Mouse (Mus musculus) lung, embryonic 16.5 days (tissue): ENCODE results near the gene Rspry1. TPM values are rescaled to one million over a fixed set of nuclear protein-coding genes. Genes with fewer than 3 reads are reported as not detected.

Experiments
- ATAC-seq: fragments of 200-750 bp; cut with Nextera tagmentation; 2 replicates; pipeline ENCODE4 v1.8.0; 2017; ENCODE audit warnings: low read depth, mild to moderate bottlenecking, moderate library complexity
- H3K27ac ChIP-seq: fragments of 300-500 bp; sonication (generic); 2 replicates; pipeline ENCODE4 v1.5.1; 2014; ENCODE audit warnings: mild to moderate bottlenecking, control low read depth, low read length
- H3K27me3 ChIP-seq: fragments of 300-500 bp; sonication (generic); 2 replicates; pipeline ENCODE4 v1.6.1; 2014; ENCODE audit warnings: low read depth, low read length, mixed read lengths; ENCODE audit not compliant: control insufficient read depth, insufficient read depth
- H3K36me3 ChIP-seq: fragments of 300-500 bp; sonication (generic); 2 replicates; pipeline ENCODE4 v1.6.1; 2014; ENCODE audit warnings: low read length; ENCODE audit not compliant: control insufficient read depth, insufficient read depth
- H3K4me1 ChIP-seq: fragments of 300-500 bp; sonication (generic); replicated peaks from 2 replicates; pipeline ENCODE4 v1.6.1; 2014; ENCODE audit warnings: low read length, mixed read lengths; ENCODE audit not compliant: control insufficient read depth, insufficient read depth
- H3K4me2 ChIP-seq: fragments of 300-500 bp; sonication (generic); 2 replicates; pipeline ENCODE4 v1.6.1; 2014; ENCODE audit warnings: low read depth, low read length, control low read depth
- H3K4me3 ChIP-seq: fragments of 300-500 bp; sonication (generic); 2 replicates; pipeline ENCODE4 v1.5.1; 2014; ENCODE audit warnings: mild to moderate bottlenecking, low read length, control low read depth
- H3K9ac ChIP-seq: fragments of 300-500 bp; sonication (generic); 2 replicates; pipeline ENCODE4 v1.6.1; 2014; ENCODE audit warnings: low read length, control low read depth
- H3K9me3 ChIP-seq: fragments of 300-500 bp; sonication (generic); 2 replicates; pipeline ENCODE4 v1.6.1; 2016; ENCODE audit warnings: low read length; ENCODE audit not compliant: control insufficient read depth
- WGBS: fragments of 180-500 bp; shearing (Covaris S2); extraction: QIAGEN DNeasy Blood & Tissue Kit; methylation state at CpG from one replicate; pipeline ENCODE4 v1.1.7; 2014; 5-methylcytosine and 5-hydroxymethylcytosine counted together
- polyA plus RNA-seq: library from polyadenylated mRNA; unstranded; fragments of >200 nt; fragmentation: Nextera tagmentation; extraction: Ambion mirVana; gene quantifications from 2 replicates; pipeline ENCODE4 v1.2.1, GENCODE M21; 2015

The Rspry1 gene
- 32.7 and 35.5 TPM in 2 replicates for polyA plus RNA-seq

DNA sequence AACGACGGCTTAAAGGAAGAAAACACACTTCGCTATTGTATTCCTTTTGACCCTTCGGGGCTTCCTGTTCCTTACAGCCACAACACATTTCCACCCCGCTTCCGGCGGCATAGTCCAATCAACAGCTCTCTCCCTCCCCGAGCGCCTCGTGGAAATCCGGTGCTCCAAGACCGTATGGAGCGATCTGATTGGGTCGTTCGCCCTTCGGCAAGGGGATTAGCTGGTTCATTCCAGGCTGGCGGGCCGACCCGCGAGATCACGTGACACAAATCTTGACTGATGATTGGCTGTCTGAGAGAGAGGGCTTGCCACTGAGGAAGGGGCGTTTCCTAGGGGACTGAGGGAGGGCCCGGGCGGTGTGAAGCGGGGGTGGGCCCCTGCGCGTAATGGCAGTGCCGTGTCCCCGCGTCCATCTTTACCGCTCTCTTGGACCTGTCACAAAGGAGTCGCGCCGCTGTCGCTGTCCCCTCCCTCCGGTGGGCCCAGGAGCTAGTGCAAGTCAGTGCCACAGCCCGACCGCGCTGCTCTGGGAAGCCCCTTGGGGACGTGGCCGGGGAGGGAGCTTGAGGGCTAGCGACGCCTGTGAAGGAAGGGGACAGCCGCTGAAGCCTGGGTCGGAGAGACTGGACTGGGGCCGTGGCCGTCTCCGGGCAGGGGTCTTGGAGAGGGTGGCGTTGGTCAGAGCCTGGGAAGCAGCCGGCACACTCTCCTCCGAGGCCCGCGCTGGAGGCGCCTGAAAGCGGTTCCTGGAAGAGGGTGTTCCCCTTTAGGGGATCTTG lies at the start of gene Rspry1, which contains the start of gene Fam192a:
Gene Rspry1, plus strand, starts transcription at position 331 of the 779 bp plus-strand sequence.
Gene Fam192a, minus strand, starts transcription at position 391 of the 779 bp plus-strand sequence.
- H3K4me3 ChIP-seq: peak within 1 kb of the TSS; percentile 100
- peak; percentile 100 for ATAC-seq
- H3K4me1 ChIP-seq: peaks cover 16% of the 10 kb centered on the region
- no peaks in the 10 kb centered on the region for H3K27me3 ChIP-seq
- H3K4me2 ChIP-seq: peak within 1 kb of the TSS; percentile 87
- WGBS: 0% methylated on average over 47 of the region's 55 CpGs
- H3K9me3 ChIP-seq: no peaks in the 10 kb centered on the region
- peak within 1 kb of the TSS; percentile 86 for H3K27ac ChIP-seq
- H3K36me3 ChIP-seq: no peaks in the 10 kb centered on the region
- peak within 1 kb of the TSS; percentile 99 for H3K9ac ChIP-seq

DNA sequence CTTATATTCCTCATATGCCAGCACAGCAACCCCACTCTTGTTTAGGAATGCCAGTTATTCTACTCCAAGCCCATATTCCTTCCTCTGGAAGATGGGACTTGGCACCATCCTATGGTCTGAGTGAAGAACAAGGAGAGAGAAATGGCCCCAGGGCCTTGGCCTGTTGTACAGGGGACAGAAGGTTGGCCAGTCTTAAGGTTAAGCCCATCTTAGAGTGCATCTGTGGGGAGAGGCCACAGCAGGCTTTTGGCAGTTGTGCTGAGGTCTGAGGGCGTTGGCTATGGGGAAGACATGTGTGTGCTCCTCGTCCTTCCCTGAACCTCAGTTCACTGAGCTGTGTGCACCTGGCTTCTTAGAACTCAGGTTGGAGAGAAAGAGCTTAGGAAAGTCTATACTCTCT lies 49.0 kb upstream of the Rspry1 start:
- no peaks in the 10 kb centered on the region for H3K36me3 ChIP-seq
- ATAC-seq: no peak
- no peak overlapping the region for H3K27ac ChIP-seq
- H3K9ac ChIP-seq: no peak overlapping the region
- no peaks in the 10 kb centered on the region for H3K27me3 ChIP-seq
- H3K9me3 ChIP-seq: no peaks in the 10 kb centered on the region
- H3K4me2 ChIP-seq: no peak overlapping the region
- H3K4me3 ChIP-seq: no peak overlapping the region
- WGBS: 83% methylated on average over 2 of the region's 2 CpGs
- no peaks in the 10 kb centered on the region for H3K4me1 ChIP-seq

DNA sequence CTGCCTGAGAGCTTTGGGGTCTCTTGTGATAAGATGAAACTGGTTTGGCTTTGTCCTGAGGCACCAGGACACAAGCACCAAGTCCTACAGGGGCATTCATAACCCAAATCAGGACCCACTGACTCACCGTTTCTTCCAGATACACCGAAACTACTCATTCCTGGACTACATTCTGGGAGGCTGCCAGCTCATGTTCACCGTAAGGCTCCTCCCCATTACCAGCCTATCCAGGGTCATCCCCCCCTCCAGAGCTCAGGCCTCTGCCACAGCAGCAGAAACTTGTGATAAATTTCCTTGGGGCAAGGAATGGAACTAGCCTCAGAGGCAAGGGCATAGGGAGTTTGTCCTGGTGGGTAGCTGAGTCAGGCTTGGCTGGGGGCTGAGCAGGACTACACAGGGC lies 44.5 kb upstream of the Rspry1 start:
- ATAC-seq: no peak
- Histone ChIP-seq H3K36me3 (no peaks in the 10 kb centered on the region), H3K9me3 (no peaks in the 10 kb centered on the region), H3K9ac (no peak overlapping the region), H3K4me1 (no peaks in the 10 kb centered on the region), H3K4me2 (no peak overlapping the region), H3K27ac (no peak overlapping the region), H3K4me3 (no peak overlapping the region), H3K27me3 (no peaks in the 10 kb centered on the region)
- 53% methylated on average over 3 of the region's 3 CpGs for WGBS

DNA sequence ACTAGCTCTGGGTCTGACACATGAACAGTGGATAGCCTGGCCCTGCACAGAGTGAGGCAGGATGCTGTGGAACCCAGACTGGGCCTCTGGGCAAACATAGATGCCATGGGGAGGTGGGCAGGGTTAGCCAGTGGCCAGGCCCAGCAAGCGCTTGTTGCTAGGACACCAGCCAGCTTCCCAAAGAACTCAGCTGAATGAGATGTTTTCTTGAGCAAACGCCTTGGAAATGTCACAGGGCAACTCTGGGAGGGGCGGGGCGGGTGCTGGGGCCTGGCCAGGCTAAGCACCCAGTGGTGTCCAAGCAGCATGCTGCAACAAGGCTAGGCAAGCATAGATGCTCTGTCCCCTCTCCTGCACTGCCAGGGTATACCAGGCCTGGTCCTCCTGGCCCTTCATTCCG lies 40.5 kb upstream of the Rspry1 start:
- H3K27me3 ChIP-seq: no peaks in the 10 kb centered on the region
- WGBS: 48% methylated on average over 5 of the region's 5 CpGs
- H3K4me2 ChIP-seq: no peak overlapping the region
- H3K4me3 ChIP-seq: no peak overlapping the region
- no peak; the same call in 1 of the 2 replicates for ATAC-seq
- H3K9me3 ChIP-seq: no peaks in the 10 kb centered on the region
- no peak overlapping the region for H3K27ac ChIP-seq
- no peak overlapping the region for H3K9ac ChIP-seq
- H3K4me1 ChIP-seq: no peaks in the 10 kb centered on the region
- no peaks in the 10 kb centered on the region for H3K36me3 ChIP-seq

DNA sequence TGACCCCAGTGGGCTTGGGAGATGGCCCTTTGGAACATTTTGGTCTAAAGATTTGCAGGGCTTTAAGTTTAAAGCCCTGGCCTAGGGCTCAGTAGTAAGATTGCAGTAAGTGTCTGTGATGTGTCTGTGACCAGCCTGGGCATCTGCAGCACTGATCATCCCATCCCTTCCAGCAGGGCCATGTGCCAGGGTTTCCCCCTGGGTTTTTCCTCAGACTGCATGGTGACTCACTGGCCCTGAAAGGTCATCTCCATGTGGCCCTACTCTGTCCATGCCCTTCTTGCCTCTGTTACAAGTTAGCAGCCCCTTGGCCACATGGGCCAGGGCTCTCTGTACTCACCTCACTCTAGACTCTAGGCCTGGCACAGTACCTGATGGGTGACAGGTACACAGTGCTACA lies 37.3 kb upstream of the Rspry1 start:
- no peak overlapping the region for H3K27ac ChIP-seq
- no peaks in the 10 kb centered on the region for H3K9me3 ChIP-seq
- H3K4me1 ChIP-seq: no peaks in the 10 kb centered on the region
- no peaks in the 10 kb centered on the region for H3K27me3 ChIP-seq
- H3K4me2 ChIP-seq: no peak overlapping the region
- no peak overlapping the region for H3K4me3 ChIP-seq
- no peak for ATAC-seq
- H3K9ac ChIP-seq: no peak overlapping the region
- H3K36me3 ChIP-seq: no peaks in the 10 kb centered on the region

DNA sequence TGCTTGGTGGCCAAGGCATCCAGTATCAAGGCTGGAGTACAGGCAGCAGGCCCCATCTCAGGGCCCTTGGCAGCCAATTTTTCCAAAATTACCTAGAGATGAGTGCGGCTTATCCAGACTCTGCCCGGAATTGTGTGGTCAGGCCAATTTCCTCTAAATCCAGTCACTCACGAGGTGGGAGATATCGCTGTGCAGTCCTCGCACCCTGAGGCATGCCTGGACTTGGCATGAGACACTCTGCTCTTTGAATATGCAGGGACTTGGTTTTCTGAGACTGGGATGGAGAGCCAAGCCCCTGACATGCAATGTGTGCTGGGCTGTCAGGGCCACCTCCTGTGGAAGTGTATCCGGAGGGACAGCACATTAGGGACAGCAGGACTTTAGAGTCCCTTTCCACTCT lies 35.7 kb upstream of the Rspry1 start:
- Histone ChIP-seq H3K9me3 (no peaks in the 10 kb centered on the region), H3K4me2 (no peak overlapping the region), H3K27ac (no peak overlapping the region), H3K27me3 (no peaks in the 10 kb centered on the region), H3K4me3 (no peak overlapping the region), H3K36me3 (no peaks in the 10 kb centered on the region), H3K4me1 (no peaks in the 10 kb centered on the region), H3K9ac (no peak overlapping the region)
- no peak for ATAC-seq
- 66% methylated on average over 6 of the region's 6 CpGs for WGBS

DNA sequence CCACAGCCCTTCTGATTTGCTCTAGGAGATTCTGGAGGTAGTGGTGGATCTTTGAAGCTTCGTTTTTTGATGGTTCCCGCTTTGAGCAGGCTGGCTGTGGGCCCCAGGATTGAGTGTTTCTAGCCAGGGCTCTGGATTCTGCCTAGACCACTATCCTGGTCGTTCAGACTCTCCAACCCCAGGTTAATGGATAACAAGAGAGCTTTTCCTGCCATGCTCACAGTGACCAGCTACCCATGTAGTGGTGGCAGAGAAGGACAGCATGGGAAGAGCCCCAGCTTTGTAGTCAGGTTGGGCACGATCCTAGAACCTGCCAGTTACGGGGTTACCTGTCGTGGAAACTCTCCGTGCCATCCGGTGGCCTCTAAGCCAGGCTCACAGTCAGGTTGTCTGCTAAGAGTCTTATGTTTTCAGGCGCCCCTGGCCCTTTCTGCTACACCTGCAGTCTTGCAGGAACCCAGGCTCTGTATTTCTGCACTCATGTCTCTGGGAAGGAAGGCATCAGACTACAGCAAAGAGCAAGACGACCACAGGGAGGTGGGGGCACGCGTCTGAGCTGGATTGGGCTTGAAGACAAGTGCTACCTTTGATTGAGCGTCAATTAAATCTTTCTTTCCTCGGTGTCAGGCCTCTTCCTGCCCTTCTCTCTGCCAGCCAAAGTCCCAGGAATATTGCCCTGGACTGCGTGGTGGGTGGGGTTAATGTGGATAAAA lies 35.1 kb upstream of the Rspry1 start:
- H3K9ac ChIP-seq: no peak overlapping the region
- WGBS: 47% methylated on average over 15 of the region's 15 CpGs
- H3K4me2 ChIP-seq: no peak overlapping the region
- no peaks in the 10 kb centered on the region for H3K9me3 ChIP-seq
- H3K27me3 ChIP-seq: no peaks in the 10 kb centered on the region
- H3K36me3 ChIP-seq: no peaks in the 10 kb centered on the region
- no peak overlapping the region for H3K27ac ChIP-seq
- no peak for ATAC-seq
- no peaks in the 10 kb centered on the region for H3K4me1 ChIP-seq
- H3K4me3 ChIP-seq: no peak overlapping the region

DNA sequence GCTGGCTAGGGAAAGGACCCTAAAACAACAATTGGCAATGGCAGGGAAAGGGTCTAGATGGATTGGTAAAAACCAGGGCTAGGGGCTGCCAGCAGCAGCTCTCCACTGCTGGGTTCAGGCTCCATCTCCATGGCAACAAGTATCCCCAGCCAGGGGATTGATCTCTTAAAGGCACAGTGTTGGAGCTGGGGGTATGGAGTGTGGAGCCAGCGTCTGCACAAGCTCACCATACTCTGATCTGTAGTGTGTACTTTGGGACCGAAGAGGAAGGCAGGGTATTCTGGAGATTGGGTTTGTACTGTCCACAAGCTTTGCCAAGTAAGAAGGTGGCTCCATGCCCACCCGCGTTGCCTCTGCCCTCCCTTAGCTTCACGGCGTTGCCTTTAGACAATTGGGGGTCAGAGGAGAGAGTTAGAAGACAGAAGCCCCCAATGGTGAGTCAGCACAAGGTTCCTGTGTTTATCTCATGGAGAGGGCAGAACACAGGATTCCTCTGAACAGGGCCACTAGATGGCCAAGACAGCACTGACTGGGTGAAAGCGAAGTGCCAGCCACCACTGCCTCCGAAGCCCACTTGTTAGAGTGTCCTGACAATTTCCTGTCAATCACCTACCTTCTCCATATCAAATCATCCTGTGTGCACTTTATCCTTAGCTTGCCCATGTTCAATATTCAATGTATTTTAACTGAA lies 34.4 kb upstream of the Rspry1 start:
- Histone ChIP-seq H3K36me3 (no peaks in the 10 kb centered on the region), H3K4me2 (no peak overlapping the region), H3K4me3 (no peak overlapping the region), H3K27ac (no peak overlapping the region), H3K9ac (no peak overlapping the region), H3K4me1 (no peaks in the 10 kb centered on the region), H3K9me3 (no peaks in the 10 kb centered on the region), H3K27me3 (no peaks in the 10 kb centered on the region)
- ATAC-seq: no peak
- 64% methylated on average over 8 of the region's 8 CpGs for WGBS

DNA sequence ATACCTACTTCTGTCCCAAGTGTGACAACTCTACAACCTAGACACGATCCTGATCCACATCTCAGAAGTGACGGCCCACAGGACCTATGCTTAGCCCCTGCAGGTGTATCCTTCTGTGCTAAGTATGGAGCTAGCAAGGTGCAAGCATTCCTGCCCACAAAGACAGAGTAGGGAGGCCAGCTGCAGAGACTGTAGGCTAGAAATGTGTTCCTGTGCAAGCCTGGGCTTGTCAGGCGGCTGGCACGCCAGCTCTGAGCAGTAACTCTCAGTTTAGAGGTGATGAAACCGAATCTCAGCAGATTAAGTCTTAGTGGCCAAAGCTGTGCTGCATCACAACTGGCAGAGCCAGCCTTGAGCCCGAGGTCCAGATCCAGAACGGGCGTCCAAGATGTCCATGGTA lies 33.6 kb upstream of the Rspry1 start:
- Histone ChIP-seq H3K27me3 (no peaks in the 10 kb centered on the region), H3K4me3 (no peak overlapping the region), H3K4me1 (no peaks in the 10 kb centered on the region), H3K27ac (no peak overlapping the region), H3K9me3 (no peaks in the 10 kb centered on the region), H3K9ac (no peak overlapping the region), H3K36me3 (no peaks in the 10 kb centered on the region; the same call in 1 of the 2 replicates), H3K4me2 (no peak overlapping the region)
- ATAC-seq: no peak
- 79% methylated on average over 8 of the region's 8 CpGs for WGBS
